Mouse (Mus musculus): ENCODE results near the gene Utp14b. TPM values are rescaled to one million over a fixed set of nuclear protein-coding genes. Genes with fewer than 3 reads are reported as not detected.

The Utp14b gene
- total RNA-seq (2021): 4.4 and 4.6 TPM in 2 replicates
- long read RNA-seq, full-length matches to known transcripts: 1 of 1 reads
- long read RNA-seq, partial matches to known transcripts: 0 of 1 reads
- long read RNA-seq, other reads (novel, unspliced or antisense): 0 of 1 reads

DNA sequence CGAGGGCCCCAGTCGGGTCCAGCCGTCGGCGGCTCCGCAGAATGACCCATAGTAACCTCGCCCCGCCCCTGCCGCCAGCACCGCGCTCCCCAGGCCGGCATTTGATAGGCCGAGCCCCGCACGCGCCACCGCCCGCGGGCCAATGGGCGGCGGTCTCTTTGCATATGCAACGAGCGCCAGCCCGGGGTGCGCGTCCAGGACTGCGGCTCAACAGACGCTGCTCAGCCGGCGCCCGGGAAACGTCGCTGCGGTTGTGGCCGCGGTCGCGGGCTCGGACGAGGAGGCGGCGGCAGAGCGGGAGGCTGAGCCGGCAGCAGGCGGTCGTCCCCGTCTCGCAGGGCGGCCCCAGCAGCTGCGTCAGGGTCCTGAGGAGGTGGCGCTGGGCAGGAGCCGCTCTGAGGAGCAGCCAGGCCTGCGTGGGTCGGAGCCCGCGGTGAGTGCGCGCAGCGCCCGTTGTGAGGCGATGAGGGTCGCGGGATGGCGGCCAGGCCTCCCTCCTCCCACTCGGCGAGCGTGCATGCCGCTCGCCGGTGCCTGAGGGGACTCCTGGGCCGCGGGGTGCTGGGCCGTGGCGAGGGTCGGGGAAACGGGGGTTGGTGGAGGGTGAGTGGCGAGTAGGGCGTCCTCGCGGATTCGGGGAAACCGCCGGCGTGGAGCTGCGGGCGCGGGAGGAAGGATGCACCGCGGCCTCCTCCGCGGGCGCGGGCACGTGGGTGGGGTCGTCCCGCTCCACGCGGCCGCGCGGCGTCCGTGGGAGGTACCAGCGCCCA is at the start of gene Utp14b, which contains the start of gene Acsl3:
Gene Utp14b, plus strand, starts transcription at position 368 of the 770 bp plus-strand sequence.
Gene Acsl3, plus strand, starts transcription at position 155 of the 770 bp plus-strand sequence.
- DNase-seq: peak; percentile 98

DNA sequence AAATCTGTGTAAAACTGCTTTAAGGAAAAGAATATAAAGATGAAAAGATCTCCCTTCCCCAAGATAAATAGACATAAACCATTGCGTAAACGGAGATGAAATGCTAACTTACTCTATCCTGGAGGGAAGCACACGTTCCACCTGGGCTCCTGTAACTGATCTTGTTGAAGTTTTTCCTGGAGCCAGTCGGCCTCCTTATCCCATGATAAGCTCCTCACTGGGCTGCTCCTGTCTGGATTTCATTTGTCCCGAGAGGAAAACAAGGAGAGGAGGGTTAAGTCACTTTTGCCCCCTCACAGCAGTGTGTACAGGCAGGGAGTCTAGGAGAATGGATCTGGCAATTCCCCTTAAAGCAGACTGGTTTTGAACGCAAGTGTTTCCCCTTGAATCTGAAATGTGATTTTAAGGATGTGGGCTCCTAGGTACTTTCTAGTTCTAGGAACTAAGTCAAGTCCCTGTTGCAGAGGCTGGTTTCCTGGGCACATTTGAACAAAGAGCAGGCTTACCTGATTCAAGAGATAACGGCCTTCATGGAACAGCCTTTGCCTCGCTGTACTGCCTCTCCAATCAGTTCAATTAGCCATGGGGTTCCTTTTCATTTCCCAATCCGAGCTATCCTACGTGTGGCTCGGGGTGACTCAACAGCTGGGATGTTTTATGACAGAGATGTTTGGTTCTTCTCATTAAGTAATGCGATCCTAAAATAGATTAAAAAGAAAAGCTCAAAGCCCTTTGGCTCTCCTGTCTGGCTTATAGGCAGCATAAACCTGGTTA is 48.5 kb upstream of the Utp14b start:
- DNase-seq: no peak

DNA sequence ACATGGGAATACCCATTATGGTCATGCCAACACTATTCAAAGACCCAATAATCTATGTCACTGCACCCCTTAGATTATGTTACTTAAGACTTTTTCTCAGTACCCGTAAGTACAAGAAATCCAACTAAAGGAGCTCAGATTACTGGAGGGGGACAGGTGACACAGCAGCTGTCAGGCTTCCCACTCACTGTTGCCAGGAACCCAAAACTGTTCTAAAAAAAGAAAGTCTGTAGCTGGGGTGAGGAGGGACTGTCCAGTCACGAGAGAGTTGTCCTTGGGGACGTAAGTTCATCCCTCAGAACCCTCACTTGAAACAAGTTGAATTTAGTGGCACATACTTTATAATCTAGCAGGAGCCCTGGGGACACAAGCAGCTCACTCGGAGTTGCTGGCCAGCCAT is 46.8 kb upstream of the Utp14b start:
- no peak for DNase-seq

- no peak for DNase-seq
Observed at GRCm38 (mm10) chr1:78612959-78613358, 44.9 kb upstream of the Utp14b start.

DNA sequence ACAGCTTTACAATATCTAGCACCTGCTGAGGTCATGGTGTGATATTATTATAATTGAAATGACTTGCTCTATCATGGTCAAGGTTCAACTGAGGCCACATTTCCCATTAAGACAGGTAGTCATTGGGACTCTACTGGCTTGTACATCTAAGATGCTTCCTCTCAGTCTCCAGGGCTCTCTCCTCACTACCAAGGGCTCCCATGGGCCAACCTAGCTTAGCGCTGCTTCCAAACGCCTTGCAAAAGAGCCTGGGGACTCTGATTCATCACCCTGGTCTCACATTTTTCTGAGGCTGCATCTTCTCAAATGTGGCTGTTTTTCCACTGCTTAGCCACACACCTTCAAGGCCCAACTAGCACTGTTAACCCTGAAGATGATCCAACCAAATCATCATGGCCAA is 33.5 kb upstream of the Utp14b start:
- no peak for DNase-seq

GRCm38 (mm10) chr1:78634486-78634885 is 23.4 kb upstream of the Utp14b start:
- no peak for DNase-seq

DNA sequence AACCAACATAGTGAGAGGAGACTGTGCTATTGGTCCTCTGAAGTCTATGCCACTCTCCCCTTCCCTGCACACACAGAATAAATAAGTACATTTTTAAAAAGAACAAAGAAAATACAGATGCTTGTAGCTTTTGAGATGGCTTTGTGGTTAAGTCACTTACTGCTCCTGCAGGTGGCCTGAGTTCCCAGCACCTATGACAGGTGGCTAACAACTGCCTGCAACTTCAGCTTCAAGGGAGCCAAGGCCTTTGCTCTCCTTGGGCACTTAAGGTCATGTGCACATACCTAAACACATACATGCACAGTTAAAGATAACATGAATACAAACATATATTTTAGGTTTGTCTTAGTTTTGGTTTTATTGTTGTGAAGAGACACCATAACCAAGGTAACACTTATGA is 17.0 kb upstream of the Utp14b start:
- DNase-seq: no peak

DNA sequence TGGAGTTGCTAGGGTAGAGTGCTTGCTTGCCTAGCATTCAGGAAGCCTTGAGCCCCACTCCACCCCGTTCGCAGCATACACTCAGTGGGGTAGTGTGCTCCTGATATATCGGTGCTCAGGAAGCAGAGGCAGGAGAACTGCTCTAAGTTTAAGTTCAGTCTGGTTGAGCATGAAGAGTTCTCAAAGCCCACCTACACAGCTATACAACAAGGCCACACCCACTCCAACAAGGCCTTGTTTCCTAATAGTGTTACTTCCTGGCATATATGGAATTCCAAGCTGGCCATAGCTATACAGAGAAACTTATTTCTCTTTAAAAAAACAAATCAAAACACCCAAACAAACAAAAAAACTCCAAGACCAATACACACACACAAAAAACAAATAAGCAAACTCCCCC is 16.0 kb upstream of the Utp14b start:
- no peak for DNase-seq

DNA sequence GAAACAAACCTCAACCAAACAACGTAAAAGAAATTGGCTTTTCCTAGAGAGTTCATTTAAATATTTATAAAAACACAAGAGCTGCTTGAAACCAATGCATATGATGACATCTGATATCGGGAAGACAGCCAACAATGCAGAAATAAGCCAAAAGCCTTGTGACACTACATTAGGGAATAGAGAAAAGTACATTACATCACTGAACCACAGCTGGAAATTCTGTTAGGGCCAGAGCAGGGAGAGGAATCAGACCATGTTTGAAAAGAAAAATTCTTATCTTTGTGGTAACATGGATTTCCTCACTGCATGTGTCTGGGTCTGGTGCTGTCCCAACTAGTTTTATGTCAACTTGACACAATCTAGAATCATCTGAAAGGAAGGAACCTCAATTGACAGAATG is 15.6 kb upstream of the Utp14b start:
- DNase-seq: no peak

GRCm38 (mm10) chr1:78647317-78647885 is 10.4 kb upstream of the Utp14b start:
- DNase-seq: no peak

- no peak for DNase-seq
Observed at GRCm38 (mm10) chr1:78649269-78650061, 8.4 kb upstream of the Utp14b start.

GRCm38 (mm10) chr1:78656472-78656871 is 1.4 kb upstream of the Utp14b start:
- DNase-seq: peak; percentile 52

- DNase-seq: no peak
Observed at GRCm38 (mm10) chr1:78657021-78657629, 713 bp upstream of the Utp14b start.

DNA sequence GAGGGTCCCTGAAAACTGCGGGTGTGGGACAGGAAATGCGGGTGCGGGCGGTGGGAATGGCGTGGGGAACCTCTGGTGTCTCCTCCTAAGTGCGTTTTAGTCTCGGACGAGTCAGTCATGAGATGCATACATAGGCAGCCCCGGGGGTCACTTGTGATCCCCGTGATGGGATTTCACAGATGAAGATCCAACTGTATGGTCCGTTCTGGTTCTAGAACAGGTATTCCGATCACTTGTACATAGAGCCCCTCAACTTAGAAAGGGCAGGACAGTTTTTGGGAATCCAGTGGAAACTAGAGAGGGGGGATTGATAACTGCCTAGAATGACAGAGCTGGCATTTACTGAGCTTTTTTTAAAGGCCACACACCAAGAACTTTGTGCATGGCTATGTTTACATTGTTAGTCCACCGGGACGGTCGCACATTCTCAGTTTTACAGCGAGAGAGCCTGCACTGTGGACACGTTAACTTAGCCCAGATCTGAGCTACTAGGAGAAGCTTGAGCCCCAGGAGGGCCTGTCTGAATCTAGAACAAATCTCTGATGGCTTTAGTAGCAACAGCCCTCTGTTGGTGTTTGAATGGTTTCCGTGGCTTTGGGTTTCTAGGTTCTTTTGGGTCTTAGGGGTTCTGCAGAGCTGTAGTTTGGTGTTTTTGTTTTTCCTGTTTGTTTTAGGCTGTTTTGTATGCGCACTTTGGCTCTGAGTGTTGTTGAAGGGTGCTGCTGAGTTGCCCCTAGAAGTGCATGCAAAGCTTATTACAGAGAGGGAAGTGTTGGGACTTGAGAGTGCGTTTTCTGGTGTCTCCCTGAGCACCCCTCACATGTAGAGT is 817 bp downstream of the Utp14b start:
- no peak for DNase-seq

DNA sequence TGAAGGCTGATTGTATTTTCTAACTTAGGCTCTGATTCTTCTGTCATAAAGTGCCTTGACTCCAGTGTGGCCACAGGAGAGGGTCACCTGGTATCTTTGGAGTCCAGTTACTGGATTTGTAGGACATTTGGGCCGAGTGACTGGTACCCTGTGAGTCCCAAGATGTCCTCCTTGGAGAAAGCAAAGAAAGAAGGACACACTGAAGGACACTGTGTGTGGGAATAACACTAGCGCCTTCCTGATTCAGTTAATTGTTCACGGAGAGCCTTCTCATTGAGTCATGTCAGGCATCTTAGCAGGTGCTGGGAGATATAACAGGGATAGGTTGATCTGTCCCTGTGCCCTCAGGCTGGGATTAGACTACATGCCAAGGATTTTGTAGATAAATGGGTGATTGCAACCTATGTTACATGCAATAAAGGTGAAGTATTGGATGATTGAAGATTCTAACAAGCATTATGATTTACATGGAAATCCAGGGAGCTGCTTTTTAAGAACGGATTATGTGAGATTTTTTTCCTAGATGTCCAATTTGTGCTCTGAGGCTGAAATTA is 1.5 kb downstream of the Utp14b start:
- DNase-seq: no peak

- DNase-seq: no peak
Observed at GRCm38 (mm10) chr1:78664326-78664725, 6.5 kb downstream of the Utp14b start.

- DNase-seq: no peak
Observed at GRCm38 (mm10) chr1:78665954-78666499, 8.2 kb downstream of the Utp14b start.

DNA sequence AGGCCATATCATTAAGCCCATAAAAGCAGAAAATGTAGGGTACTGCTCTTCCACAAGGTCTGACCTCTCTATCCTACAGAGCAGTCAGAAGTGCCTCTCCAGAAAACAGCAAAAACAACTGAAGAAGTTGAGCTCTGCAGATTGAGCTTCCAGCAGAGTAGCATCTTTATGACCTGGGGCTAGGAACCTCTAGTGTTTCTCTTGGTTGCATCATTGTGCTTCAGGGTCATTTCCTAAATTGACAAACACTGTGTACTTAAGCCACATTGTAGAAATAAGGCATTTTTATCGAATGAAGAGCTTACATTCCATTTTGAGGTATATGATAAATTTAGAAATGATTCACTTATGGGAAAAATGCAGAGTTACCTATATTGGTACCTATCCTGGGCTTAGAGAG is 8.7 kb downstream of the Utp14b start:
- no peak for DNase-seq

GRCm38 (mm10) chr1:78682291-78682690 is 24.5 kb downstream of the Utp14b start:
- DNase-seq: no peak

DNA sequence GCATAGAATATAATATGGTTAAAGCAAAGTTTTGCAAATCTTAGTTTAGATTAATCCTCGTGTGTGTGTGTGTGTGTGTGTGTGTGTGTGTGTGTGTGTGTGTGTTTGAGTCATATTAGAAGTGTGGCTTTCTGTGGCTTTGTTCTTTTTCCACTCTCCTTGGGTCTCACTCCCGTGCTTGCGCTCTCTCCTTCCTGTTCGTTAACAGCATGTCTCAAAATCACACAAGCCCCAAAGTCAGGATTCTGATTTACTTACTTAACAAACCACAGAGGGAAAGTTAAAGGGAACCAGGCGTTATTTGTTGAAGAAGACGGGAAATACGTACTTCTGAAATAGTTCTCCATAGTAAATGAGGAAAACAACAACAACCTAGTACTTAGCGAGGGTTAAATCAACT is 26.3 kb downstream of the Utp14b start:
- DNase-seq: no peak

Measured in adrenal gland, postnatal 25 days (tissue).